Mouse (Mus musculus) cerebellum, adult 9-10 months (tissue): ENCODE measurements around the gene Snx5.

ENCODE experiments used
- DNase-seq: peaks from one replicate; pipeline ENCODE4 v3.0.0; 2022

Gene Snx5

GRCm38 (mm10) chr2:144270507-144271420, at the start of gene Snx5, which contains the start of gene Mgme1:
Snx5 (minus strand) TSS chr2:144270906.
Mgme1 (plus strand) TSS chr2:144270663.
- peak; percentile 91 for DNase-seq

DNA sequence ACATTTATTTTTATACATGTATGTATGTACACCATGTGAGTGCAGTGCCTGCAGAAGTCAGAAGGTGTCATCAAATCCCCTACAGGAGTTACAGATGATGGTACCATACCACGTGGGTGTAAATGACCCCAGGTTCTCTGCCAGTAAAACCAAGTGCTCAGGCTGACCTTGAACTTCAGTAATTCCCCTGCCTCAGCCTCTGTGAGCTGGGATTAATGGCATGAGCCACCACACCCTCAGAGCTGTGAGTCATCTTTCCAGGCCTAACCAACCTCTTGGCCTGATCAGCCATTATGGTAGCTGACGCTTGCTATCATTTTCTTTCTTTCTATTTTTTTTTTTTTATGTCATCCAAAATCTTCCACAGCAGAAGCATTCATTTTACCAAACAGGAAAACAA, 40.7 kb upstream of the Snx5 start:
- DNase-seq = no peak

DNA sequence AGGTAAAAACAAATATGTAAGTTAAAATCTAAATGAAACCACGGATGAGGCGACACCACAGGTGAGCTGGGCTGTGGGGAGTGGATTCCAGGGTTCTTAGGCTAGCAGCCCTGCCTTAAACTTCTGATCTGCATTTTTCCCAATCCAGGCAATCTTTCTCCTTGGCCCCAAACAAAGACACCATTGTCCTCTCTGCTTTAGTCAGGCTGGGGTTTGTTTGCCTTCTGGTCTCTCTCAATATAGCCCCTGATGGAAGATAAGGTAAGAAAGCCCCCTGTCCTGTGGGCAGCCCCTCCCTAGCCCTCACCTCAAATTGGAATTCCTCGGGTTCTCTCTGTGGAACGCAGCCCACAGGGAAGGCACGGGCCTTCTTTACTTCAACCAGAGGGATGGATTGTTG, 39.6 kb upstream of the Snx5 start:
- DNase-seq = no peak

DNA sequence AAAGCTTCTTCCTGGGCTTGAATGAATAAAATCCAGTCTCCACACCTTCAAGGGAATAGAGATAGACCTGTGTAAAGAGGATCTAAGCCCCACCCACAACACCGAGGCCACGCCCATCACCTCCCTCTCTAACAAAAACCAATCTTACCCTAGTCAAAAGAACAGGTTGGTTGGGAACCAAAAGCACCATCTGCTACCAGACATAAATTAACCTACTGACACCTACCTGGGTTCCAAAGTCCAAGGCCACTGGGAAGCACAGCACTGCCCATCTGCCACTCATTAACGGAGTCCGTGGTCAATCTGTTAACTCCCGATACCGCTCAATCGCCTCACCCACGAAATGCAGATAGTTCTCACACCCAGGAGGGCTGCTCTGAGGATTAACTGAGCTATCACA, 37.9 kb upstream of the Snx5 start:
- DNase-seq = peak; percentile 89

GRCm38 (mm10) chr2:144305721-144306294, 35.1 kb upstream of the Snx5 start:
- DNase-seq = no peak

DNA sequence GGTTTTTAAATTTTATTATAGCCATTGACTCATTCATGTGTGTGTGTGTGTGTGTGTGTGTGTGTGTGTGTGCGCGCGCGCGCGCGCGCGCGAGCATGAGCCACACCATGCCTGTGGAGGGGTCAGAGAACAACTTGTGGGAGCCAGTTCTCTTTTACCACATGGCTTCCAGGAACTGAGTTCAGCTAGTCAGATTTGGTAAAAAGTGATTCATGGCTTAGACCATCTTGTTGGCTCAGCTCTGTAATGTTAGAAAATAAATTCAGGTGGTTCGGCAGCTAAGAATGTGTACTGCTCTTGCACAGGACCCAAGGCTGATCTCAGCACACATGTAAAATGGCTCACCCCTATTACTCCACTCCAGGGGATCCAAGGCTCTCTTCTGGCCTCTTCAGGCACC, 30.4 kb upstream of the Snx5 start:
- no peak for DNase-seq

GRCm38 (mm10) chr2:144299749-144300669, 29.3 kb upstream of the Snx5 start:
- no peak for DNase-seq

GRCm38 (mm10) chr2:144295145-144295735, 24.5 kb upstream of the Snx5 start:
- DNase-seq = no peak

GRCm38 (mm10) chr2:144291600-144292305, 21.0 kb upstream of the Snx5 start:
- no peak for DNase-seq

GRCm38 (mm10) chr2:144290321-144290720, 19.6 kb upstream of the Snx5 start:
- DNase-seq = no peak

- no peak for DNase-seq
Measured at GRCm38 (mm10) chr2:144281417-144281816, 10.7 kb upstream of the Snx5 start.

- no peak for DNase-seq
Measured at GRCm38 (mm10) chr2:144280568-144280967, 9.9 kb upstream of the Snx5 start.

DNA sequence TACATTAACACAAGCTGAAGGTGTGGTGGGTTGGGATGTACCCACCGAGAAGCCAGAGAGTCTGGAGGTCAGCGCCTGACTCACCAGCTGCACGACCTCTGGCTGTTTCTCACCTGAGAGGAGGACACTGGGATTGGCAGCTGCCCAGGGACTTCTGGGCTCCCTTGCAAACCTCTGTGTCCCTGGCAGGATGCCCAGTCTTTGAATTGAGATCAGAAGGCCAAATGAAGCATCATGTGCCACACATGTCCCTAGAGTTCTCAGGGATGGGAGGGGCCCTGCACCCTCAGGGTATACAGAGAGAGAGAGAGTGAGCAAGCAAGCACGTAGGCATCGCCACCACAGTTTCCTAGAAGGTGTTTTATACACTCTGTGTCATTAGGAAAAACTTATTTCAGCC, 9.0 kb upstream of the Snx5 start:
- DNase-seq = no peak

DNA sequence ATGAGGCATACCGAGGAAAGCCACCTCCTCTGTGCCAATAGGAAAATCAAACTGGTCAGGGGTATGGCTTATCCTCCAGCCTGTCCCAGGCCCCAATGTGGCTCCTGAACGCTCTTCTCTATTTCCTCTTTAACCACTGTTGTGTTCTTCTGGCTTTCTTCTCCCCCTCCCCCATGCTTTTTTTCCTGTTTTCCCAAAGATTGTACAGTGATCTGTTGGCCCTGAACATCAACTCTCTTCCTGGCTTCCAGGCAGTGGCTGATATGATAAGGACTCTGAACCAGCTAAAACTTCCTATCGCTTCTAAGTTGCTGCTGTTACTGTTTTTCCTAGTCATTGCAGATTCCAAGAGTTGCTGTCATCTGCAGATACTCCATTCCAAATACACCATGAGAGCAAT, 6.2 kb upstream of the Snx5 start:
- no peak for DNase-seq

- no peak for DNase-seq
Measured at GRCm38 (mm10) chr2:144274741-144275140, 4.0 kb upstream of the Snx5 start.

DNA sequence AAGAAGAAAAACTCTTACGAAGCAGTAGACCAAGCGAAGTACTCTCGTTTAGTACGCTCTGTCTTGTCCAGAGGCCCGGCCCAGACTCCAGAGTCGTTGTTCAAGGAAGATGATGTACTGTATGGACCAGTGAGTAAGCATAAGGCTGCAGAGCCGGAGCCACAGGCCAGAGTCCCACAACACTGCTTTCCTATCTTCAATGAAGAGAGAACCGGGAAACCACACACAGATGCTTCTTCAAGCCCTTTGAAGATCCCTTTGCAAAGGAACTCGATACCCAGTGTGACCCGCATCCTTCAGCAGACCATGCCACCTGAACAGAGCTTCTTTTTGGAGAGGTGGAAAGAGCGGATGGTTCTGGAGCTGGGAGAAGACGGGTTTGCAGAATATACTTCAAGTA, 1.4 kb upstream of the Snx5 start:
- no peak for DNase-seq

GRCm38 (mm10) chr2:144269679-144270475, 829 bp downstream of the Snx5 start:
- DNase-seq = no peak

GRCm38 (mm10) chr2:144269306-144269650, 1.4 kb downstream of the Snx5 start:
- no peak for DNase-seq

GRCm38 (mm10) chr2:144268446-144269305, 2.0 kb downstream of the Snx5 start:
- DNase-seq = no peak

DNA sequence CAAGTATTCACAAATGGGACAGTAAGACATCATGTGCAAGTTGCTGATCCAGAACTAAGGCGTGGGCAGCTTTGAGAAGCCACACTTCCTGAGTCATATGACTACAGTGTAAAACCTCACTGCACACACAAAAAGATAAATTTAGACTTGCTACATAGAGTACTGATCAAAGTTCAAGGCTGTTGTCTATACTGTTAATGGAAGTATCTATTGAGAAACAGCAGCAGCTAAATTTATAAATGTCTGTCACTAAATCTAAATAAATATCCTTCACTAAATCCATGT, 3.0 kb downstream of the Snx5 start:
- DNase-seq = no peak
